Mouse (Mus musculus): Measurements from ENCODE around the gene Tmtc4. TPM values are rescaled to one million over a fixed set of nuclear protein-coding genes. Genes with fewer than 3 reads are reported as not detected.

Gene Tmtc4
- 24.2 and 25.2 TPM in 2 replicates for polyA plus RNA-seq (2015; fragmentation: Nextera tagmentation; extraction: Ambion mirVana)

DNA sequence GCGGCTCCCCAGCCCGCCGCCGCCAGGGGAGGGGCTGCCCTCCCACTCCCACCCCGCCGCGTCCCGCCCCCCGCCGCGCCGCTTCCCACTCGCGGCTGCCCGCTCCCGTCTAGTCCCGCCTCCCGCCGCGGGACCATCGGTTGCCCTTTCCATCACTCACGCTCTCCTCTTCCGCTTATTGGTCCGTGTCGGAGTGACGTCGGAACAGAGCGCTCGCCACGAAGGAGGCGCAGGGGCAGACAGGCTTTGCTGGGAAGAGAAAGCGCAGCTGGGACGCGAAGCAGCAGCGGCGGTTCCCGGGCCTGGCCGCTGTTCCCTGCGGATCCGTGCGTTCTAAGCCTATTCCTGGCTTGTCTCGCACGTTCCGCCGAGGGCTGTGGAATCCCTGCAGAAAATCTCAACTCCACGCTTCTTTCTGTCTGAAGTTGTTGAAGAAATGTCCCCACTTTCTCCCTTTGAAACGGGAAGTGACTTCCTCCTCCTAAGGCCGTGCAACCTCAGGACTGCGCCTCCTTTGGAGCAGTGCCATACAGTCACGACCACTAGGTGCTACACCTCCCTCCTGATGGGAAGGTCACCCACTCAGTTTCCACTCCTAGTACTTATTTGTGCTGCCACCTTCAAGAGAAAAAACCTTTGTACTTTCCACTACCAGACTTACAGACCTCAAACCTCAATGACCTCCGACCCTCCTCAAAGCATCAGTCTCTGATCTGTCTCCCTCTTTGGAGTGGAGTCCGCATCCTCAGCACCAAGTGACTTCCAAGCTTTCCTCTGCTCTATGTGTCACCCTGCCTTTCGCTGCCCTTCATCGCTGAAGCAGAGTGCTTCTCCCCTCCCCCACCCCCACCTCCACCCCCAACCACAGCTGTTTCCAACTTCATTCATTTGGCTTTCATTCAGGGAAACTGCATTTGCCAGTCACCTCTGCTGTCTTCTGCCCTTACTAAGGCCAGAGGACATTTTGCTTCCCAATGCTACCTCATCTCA is at the start of gene Tmtc4:
Tmtc4 (minus strand) TSS at position 810 of the 990 bp plus-strand sequence.
- ATAC-seq (ENCODE audit: insufficient number of reproducible peaks, low FRiP score, low TSS enrichment, low read depth), result peak; percentile 98
- Histone ChIP-seq H3K9ac (peak within 1 kb of the TSS; percentile 73), H3K4me3 (replicated peaks) (peak within 1 kb of the TSS; percentile 78), H3K4me1 (peaks cover 17% of the 10 kb centered on the region), H3K27me3 (no peaks in the 10 kb centered on the region), H3K36me3 (no peaks in the 10 kb centered on the region), H3K4me2 (replicated peaks) (peak within 1 kb of the TSS; percentile 88), H3K9me3 (replicated peaks) (no peaks in the 10 kb centered on the region), H3K27ac (replicated peaks) (peak within 1 kb of the TSS; percentile 95)
- under 1% methylated on average over 50 of the region's 54 CpGs for WGBS

DNA sequence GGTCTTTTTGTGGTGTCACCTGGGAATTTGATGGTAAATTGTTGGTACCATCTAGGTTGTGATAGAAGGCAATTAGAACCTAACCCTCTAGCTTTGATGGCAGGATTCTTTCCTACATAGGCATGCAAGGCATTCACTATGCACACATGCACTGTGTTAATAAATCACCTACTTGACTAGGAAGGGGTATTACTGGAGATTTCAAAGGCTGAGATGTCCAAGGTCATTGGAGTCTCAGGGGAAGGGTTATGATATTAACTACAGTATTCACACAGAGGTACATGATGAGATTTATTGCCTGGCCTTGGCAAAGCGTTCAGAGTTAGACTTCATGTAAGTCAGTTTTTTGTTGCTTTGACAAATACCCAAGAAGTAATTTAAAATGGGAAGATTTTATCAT is 48.6 kb upstream of the Tmtc4 start:
- ATAC-seq (ENCODE audit: insufficient number of reproducible peaks, low FRiP score, low TSS enrichment, low read depth), result no peak
- Histone ChIP-seq H3K27me3 (no peaks in the 10 kb centered on the region), H3K4me2 (replicated peaks) (no peak overlapping the region), H3K36me3 (no peaks in the 10 kb centered on the region), H3K9me3 (replicated peaks) (no peaks in the 10 kb centered on the region), H3K9ac (no peak overlapping the region), H3K27ac (replicated peaks) (no peak overlapping the region), H3K4me3 (replicated peaks) (no peak overlapping the region), H3K4me1 (no peaks in the 10 kb centered on the region)
- WGBS, result 94% methylated on average over 1 of the region's 1 CpGs

DNA sequence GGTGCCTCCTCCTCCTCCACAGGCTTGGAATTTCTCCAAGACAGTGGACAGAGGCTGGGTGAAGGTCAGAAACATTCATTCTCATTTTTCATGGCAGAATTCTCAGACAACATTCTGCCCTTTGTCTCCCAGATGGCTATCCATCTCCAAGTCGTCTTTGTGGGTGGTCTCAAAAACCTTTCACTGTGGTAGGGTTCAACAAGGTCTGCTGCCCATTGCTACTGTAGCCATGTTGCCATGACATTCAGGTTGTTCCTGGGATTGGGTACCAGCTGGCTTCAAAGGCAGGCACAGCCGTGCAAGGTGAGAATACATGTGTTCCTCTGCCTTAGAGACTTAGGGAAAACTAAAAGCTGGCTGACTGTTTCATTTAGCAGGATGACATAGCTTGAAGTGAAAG is 44.0 kb upstream of the Tmtc4 start:
- Histone ChIP-seq H3K27me3 (no peaks in the 10 kb centered on the region), H3K4me1 (no peaks in the 10 kb centered on the region), H3K9me3 (replicated peaks) (no peaks in the 10 kb centered on the region), H3K9ac (no peak overlapping the region), H3K4me2 (replicated peaks) (no peak overlapping the region), H3K36me3 (no peaks in the 10 kb centered on the region), H3K27ac (replicated peaks) (no peak overlapping the region), H3K4me3 (replicated peaks) (no peak overlapping the region)
- no peak for ATAC-seq (ENCODE audit: insufficient number of reproducible peaks, low FRiP score, low TSS enrichment, low read depth)
- WGBS, result 59% methylated on average over 2 of the region's 2 CpGs

DNA sequence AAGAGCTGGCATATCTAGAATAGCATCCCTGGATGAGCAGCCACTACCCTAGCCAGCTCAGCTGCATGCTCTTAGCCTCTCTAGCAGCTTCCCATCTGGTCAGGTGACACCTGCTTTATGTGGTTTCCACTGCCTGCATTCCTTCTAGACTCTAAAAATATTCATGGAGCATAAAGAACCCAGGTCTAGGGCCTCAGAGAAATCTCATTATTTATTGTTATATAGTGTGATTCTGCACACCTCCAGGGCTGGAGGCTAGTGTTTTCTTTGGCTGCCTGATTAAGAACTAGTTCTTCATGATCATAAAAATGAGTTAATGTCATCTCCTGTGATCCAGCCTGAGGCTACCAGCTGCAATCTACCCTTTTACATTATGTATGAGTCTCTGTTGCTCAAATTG is 39.1 kb upstream of the Tmtc4 start:
- H3K4me3 ChIP-seq (replicated peaks), result no peak overlapping the region
- ATAC-seq (ENCODE audit: insufficient number of reproducible peaks, low FRiP score, low TSS enrichment, low read depth), result no peak
- H3K9me3 ChIP-seq (replicated peaks), result no peaks in the 10 kb centered on the region
- H3K27me3 ChIP-seq, result no peaks in the 10 kb centered on the region
- no peak overlapping the region for H3K27ac ChIP-seq (replicated peaks)
- H3K4me1 ChIP-seq, result no peaks in the 10 kb centered on the region
- H3K4me2 ChIP-seq (replicated peaks), result no peak overlapping the region
- no peaks in the 10 kb centered on the region for H3K36me3 ChIP-seq
- H3K9ac ChIP-seq, result no peak overlapping the region

DNA sequence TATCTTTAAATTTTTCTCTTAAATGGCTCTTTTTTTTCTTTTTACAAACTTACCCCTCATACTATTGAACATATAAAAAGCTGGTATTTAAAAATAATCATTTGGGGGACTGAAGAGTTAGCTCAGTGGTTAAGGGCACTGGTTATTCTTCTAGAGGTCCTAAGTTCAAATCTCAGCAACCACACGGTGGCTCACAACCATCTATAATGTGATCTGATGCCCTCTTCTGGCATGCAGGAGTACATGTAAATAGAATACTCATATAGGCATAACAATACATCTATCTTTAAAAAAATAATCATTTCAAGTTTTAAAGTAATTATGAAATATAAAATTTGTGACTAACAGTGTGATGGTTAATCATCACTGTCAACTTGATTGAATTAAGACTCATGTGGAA is 32.5 kb upstream of the Tmtc4 start:
- Histone ChIP-seq H3K36me3 (no peaks in the 10 kb centered on the region), H3K4me3 (replicated peaks) (no peak overlapping the region), H3K27me3 (no peaks in the 10 kb centered on the region), H3K4me2 (replicated peaks) (no peak overlapping the region), H3K9me3 (replicated peaks) (no peaks in the 10 kb centered on the region), H3K9ac (no peak overlapping the region), H3K27ac (replicated peaks) (no peak overlapping the region), H3K4me1 (no peaks in the 10 kb centered on the region)
- 92% methylated on average over 1 of the region's 1 CpGs for WGBS
- no peak for ATAC-seq (ENCODE audit: insufficient number of reproducible peaks, low FRiP score, low TSS enrichment, low read depth)

DNA sequence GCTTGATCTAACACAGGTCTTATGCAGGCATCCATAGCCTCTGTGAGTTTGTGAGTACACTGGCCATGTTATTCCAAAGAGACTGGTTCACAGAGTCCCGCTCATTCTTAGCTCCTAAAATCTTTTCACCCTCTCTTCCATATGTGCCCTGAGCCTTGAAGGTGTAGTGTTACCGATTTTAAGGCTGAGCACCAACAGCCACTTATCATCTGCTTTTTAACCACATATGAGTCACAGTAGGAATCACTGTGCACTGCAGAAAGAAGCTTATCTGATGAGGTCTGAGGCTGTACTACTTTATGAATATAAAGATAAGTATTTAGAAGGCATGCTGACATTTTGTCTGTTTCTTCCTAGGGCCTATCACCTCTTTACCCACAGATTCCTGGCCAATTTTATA is 31.9 kb upstream of the Tmtc4 start:
- Histone ChIP-seq H3K36me3 (no peaks in the 10 kb centered on the region), H3K9me3 (replicated peaks) (no peaks in the 10 kb centered on the region), H3K4me2 (replicated peaks) (no peak overlapping the region), H3K4me1 (no peaks in the 10 kb centered on the region), H3K9ac (no peak overlapping the region), H3K27me3 (no peaks in the 10 kb centered on the region), H3K27ac (replicated peaks) (no peak overlapping the region), H3K4me3 (replicated peaks) (no peak overlapping the region)
- ATAC-seq (ENCODE audit: insufficient number of reproducible peaks, low FRiP score, low TSS enrichment, low read depth), result no peak
- 72% methylated on average over 2 of the region's 2 CpGs for WGBS

DNA sequence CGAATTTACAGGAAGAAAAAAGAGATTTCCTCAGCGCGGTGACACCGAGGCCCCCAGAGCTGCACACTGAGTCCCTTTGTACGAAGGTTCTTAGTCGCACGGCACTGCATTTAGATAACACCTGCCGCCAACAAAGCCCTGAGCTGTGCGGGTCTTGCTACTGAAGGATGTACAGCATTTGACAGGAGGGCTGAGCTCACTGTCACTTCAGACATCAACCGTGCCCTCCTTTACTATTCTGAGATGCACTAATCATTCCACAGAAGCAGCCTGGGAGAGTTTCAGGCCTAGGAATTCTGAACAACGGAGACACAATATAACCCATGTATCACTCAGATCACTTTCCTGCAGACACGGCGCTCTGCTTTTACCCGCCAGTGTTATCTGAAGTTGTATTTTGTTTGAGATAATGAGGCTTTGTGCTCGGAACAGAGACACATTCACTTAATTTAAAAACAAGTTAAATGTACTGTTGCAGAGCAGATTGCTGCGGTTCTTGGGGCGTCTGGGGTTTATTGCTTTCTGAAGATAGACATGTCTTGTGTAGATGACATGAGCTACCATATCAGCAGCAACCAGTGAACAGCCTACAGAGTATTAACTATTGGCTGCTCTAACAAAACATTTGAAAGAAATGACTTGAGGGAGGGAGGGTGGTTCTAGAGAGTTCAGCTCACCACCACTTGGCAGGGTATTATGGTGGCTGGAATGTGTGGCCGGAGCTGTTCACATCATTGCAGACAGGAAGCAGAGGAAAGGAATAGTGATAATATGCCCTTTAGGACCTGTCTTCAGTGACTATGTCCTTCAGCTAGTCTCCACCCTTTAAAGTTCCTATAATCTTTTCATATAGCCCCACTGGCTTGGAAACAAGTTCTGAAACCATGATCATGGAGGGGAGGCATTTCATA is 25.5 kb upstream of the Tmtc4 start:
- no peak overlapping the region for H3K4me2 ChIP-seq (replicated peaks)
- H3K9ac ChIP-seq, result no peak overlapping the region
- no peak overlapping the region for H3K4me3 ChIP-seq (replicated peaks)
- H3K4me1 ChIP-seq, result no peaks in the 10 kb centered on the region
- no peak for ATAC-seq (ENCODE audit: insufficient number of reproducible peaks, low FRiP score, low TSS enrichment, low read depth)
- H3K36me3 ChIP-seq, result no peaks in the 10 kb centered on the region
- no peaks in the 10 kb centered on the region for H3K27me3 ChIP-seq
- no peak overlapping the region for H3K27ac ChIP-seq (replicated peaks)
- no peaks in the 10 kb centered on the region for H3K9me3 ChIP-seq (replicated peaks)
- 71% methylated on average over 18 of the region's 18 CpGs for WGBS

DNA sequence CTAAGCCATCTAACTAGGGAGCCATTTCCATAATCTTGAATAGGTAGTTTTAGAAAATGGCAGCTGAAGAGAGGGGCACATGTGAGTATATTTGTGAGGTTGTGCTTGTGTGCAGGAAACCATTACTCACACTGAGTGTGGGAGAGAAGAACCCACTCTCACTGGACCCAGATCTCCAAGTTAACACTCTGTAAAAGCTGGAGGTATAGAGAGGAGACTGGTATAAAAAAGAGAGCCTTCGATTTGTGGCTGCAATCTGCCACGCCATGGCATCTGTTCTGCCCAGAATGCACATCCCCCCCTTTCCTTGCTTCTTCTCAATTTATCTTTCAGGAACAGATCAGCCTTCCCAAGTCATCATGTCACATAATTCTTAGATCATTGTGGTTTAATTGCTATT is 24.8 kb upstream of the Tmtc4 start:
- no peak overlapping the region for H3K4me2 ChIP-seq (replicated peaks)
- WGBS, result 81% methylated on average over 2 of the region's 2 CpGs
- no peaks in the 10 kb centered on the region for H3K9me3 ChIP-seq (replicated peaks)
- H3K36me3 ChIP-seq, result no peaks in the 10 kb centered on the region
- H3K9ac ChIP-seq, result no peak overlapping the region
- H3K27me3 ChIP-seq, result no peaks in the 10 kb centered on the region
- H3K4me3 ChIP-seq (replicated peaks), result no peak overlapping the region
- ATAC-seq (ENCODE audit: insufficient number of reproducible peaks, low FRiP score, low TSS enrichment, low read depth), result no peak
- no peak overlapping the region for H3K27ac ChIP-seq (replicated peaks)
- H3K4me1 ChIP-seq, result no peaks in the 10 kb centered on the region

DNA sequence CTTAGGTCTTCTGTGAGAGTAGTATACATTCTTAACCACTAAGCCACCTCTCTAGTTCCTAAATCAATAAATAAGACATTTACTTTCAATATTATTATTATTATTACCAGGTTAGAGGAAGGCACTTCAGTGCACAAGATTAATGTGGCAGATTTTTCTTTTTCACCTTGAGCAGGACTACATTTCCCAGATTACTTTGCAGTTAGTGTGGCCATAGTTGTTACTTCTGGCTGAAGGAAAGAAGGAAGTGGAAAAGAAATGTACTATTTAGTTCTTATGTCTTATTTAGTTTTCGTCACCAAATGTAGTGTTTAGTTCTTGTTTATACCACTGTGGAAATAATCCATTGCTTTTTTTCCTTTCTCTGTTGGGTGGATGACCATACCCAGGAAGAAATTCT is 19.9 kb upstream of the Tmtc4 start:
- no peak overlapping the region for H3K4me3 ChIP-seq (replicated peaks)
- H3K4me1 ChIP-seq, result no peaks in the 10 kb centered on the region
- H3K9ac ChIP-seq, result no peak overlapping the region
- no peaks in the 10 kb centered on the region for H3K36me3 ChIP-seq
- no peaks in the 10 kb centered on the region for H3K27me3 ChIP-seq
- no peak for ATAC-seq (ENCODE audit: insufficient number of reproducible peaks, low FRiP score, low TSS enrichment, low read depth)
- H3K9me3 ChIP-seq (replicated peaks), result no peaks in the 10 kb centered on the region
- WGBS, result 74% methylated on average over 1 of the region's 1 CpGs
- H3K4me2 ChIP-seq (replicated peaks), result no peak overlapping the region
- no peak overlapping the region for H3K27ac ChIP-seq (replicated peaks)

DNA sequence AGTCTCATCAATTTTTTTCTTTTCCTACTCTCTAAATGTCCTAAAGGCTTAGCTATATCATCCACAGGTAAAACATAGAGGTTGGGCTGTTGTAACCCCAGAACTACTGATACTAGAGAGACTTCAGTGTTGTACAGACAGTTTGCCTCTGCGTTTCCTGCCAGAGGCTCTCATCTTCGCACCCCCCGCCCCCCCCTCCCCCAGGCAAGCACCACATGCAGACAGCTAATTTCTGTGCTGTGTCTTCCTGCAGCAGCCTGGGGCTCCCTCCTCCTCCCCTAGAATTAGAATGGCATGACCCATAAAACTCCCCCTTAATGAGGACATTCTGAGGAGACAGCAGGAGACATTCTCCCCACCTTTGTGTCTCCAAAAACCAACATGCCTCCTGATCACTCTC is 17.6 kb upstream of the Tmtc4 start:
- H3K4me2 ChIP-seq (replicated peaks), result no peak overlapping the region
- no peak overlapping the region for H3K27ac ChIP-seq (replicated peaks)
- WGBS, result 12% methylated on average over 3 of the region's 3 CpGs
- H3K27me3 ChIP-seq, result no peaks in the 10 kb centered on the region
- H3K9me3 ChIP-seq (replicated peaks), result no peaks in the 10 kb centered on the region
- ATAC-seq (ENCODE audit: insufficient number of reproducible peaks, low FRiP score, low TSS enrichment, low read depth), result no peak
- H3K9ac ChIP-seq, result no peak overlapping the region
- no peak overlapping the region for H3K4me3 ChIP-seq (replicated peaks)
- no peaks in the 10 kb centered on the region for H3K36me3 ChIP-seq
- H3K4me1 ChIP-seq, result no peaks in the 10 kb centered on the region

DNA sequence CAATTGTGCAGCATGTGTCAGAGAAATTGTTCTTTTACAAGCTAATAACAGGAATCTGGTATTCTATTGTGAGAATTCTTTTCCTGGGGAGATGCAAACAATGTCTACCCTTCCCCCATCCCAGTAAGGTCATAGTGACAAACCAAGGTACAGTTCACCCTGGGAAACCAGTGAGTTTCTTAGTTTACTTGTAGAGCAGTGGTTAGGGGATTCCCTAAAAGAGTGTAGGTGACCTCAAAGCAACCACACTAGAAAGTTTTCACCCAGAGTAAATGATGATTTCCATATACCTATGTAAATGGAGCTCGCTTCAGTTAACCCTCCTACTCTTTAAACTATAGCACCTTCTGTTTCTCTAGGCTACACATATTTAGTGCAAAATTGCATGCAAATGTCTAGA is 13.6 kb upstream of the Tmtc4 start:
- Histone ChIP-seq H3K4me1 (no peaks in the 10 kb centered on the region), H3K4me3 (replicated peaks) (no peak overlapping the region), H3K36me3 (no peaks in the 10 kb centered on the region), H3K27me3 (no peaks in the 10 kb centered on the region), H3K9ac (no peak overlapping the region), H3K9me3 (replicated peaks) (no peaks in the 10 kb centered on the region), H3K4me2 (replicated peaks) (no peak overlapping the region), H3K27ac (replicated peaks) (no peak overlapping the region)
- no peak for ATAC-seq (ENCODE audit: insufficient number of reproducible peaks, low FRiP score, low TSS enrichment, low read depth)
- WGBS, result 58% methylated on average over 1 of the region's 1 CpGs

Measured in embryonic facial prominence, embryonic 15.5 days (tissue).